Mouse (Mus musculus) lung, postnatal 36 days (tissue): ENCODE measurements at regions not wholly inside any gene's neighbourhood (a gene's known extent, or its start where the extent isn't known, plus 50 kb on each side); places are given as distances from the start of the nearest gene placed in this dataset.

ENCODE experiments used
- DNase-seq: peaks from one replicate; pipeline ENCODE4 v3.0.0; 2022; ENCODE audit warnings: mixed read lengths

GRCm38 (mm10) chr8:47769452-47769851 is 52.5 kb upstream of the Cldn24 start:
- DNase-seq: no peak

- DNase-seq: no peak
Observed at GRCm38 (mm10) chr8:47768751-47769150, 53.2 kb upstream of the Cldn24 start.

GRCm38 (mm10) chr8:47764480-47764879 is 50.7 kb upstream of the Cdkn2aip start:
- peak; percentile 46 for DNase-seq

GRCm38 (mm10) chr8:47764068-47764467 is 50.3 kb upstream of the Cdkn2aip start:
- peak; percentile 48 for DNase-seq
